Mouse (Mus musculus) kidney, postnatal 25 days (tissue): Measurements from ENCODE around the gene Tnnt2.
A peak's percentile ranks its signal among the peaks of the same experiment; 100 is the strongest.

Experiments
- DNase-seq, 2 experiments: peaks; one replicate each; pipeline ENCODE4 v3.0.0; 2021; ENCODE audit warnings: mixed read lengths in 2 of 2

Tnnt2 gene

GRCm38 (mm10) chr1:135818481-135819086, 17.6 kb upstream of the Tnnt2 start, which contains the start of gene Lad1:
Gene Lad1, plus strand, starts transcription at chr1:135818598.
- peak; percentile 77 to 92 for DNase-seq

- DNase-seq: peak in 1 of 2 experiments; percentile 67
Observed at GRCm38 (mm10) chr1:135820071-135820470, 16.1 kb upstream of the Tnnt2 start.

GRCm38 (mm10) chr1:135820736-135821364, 15.3 kb upstream of the Tnnt2 start:
- DNase-seq: peak; percentile 84 to 95

- DNase-seq: no peak
Observed at GRCm38 (mm10) chr1:135821780-135822179, 14.4 kb upstream of the Tnnt2 start.

- peak in 1 of 2 experiments; percentile 67 for DNase-seq
Observed at GRCm38 (mm10) chr1:135828918-135829317, 7.2 kb upstream of the Tnnt2 start.

- DNase-seq: no peak
Observed at GRCm38 (mm10) chr1:135834206-135834859, 1.8 kb upstream of the Tnnt2 start.

GRCm38 (mm10) chr1:135834983-135835382, 1.2 kb upstream of the Tnnt2 start:
- no peak for DNase-seq

GRCm38 (mm10) chr1:135838626-135839025, 2.5 kb downstream of the Tnnt2 start:
- no peak for DNase-seq

GRCm38 (mm10) chr1:135839065-135839464, 2.9 kb downstream of the Tnnt2 start:
- no peak for DNase-seq

GRCm38 (mm10) chr1:135840675-135841395, 4.7 kb downstream of the Tnnt2 start:
- DNase-seq: no peak

- DNase-seq: no peak
Observed at GRCm38 (mm10) chr1:135843519-135844262, 7.5 kb downstream of the Tnnt2 start.

- no peak for DNase-seq
Observed at GRCm38 (mm10) chr1:135844481-135844880, 8.3 kb downstream of the Tnnt2 start.

- DNase-seq: no peak
Observed at GRCm38 (mm10) chr1:135846632-135847031, 10.5 kb downstream of the Tnnt2 start.

- DNase-seq: peak in 1 of 2 experiments; percentile 71
Observed at GRCm38 (mm10) chr1:135847139-135847562, 11.0 kb downstream of the Tnnt2 start.

GRCm38 (mm10) chr1:135847611-135848351, 11.6 kb downstream of the Tnnt2 start:
- DNase-seq: no peak

- peak; percentile 52 to 66 for DNase-seq
Observed at GRCm38 (mm10) chr1:135850722-135851512, 14.8 kb downstream of the Tnnt2 start.

- no peak for DNase-seq
Observed at GRCm38 (mm10) chr1:135852044-135852756, 16.0 kb downstream of the Tnnt2 start.

- DNase-seq: no peak
Observed at GRCm38 (mm10) chr1:135853200-135853599, 17.0 kb downstream of the Tnnt2 start.

GRCm38 (mm10) chr1:135854591-135855343, 18.6 kb downstream of the Tnnt2 start:
- DNase-seq: no peak

- no peak for DNase-seq
Observed at GRCm38 (mm10) chr1:135855344-135855687, 19.2 kb downstream of the Tnnt2 start.
